Mouse (Mus musculus): ENCODE measurements at regions not wholly inside any gene's neighbourhood (a gene's known extent, or its start where the extent isn't known, plus 50 kb on each side); places are given as distances from the start of the nearest gene placed in this dataset.

GRCm38 (mm10) chr16:49278478-49278877, 221.2 kb downstream of the Myh15 start:
- peak; percentile 55 to 64 for DNase-seq (ENCODE audit: low spot score in 2 of 2)

GRCm38 (mm10) chr16:49288096-49288714, 230.9 kb downstream of the Myh15 start:
- DNase-seq (ENCODE audit: low spot score in 2 of 2), result peak in 1 of 2 experiments; percentile 36

GRCm38 (mm10) chr16:49289200-49290079, 232.2 kb downstream of the Myh15 start:
- DNase-seq (ENCODE audit: low spot score in 2 of 2), result peak; percentile 79

- no peak for DNase-seq (ENCODE audit: low spot score in 2 of 2)
These were observed 246.5 kb downstream of the Myh15 start for GRCm38 (mm10) chr16:49303612-49304307.

GRCm38 (mm10) chr16:49304354-49304753, 247.1 kb downstream of the Myh15 start:
- DNase-seq (ENCODE audit: low spot score in 2 of 2), result no peak

GRCm38 (mm10) chr16:49317061-49317460, 259.8 kb downstream of the Myh15 start:
- peak; percentile 11 to 28 for DNase-seq (ENCODE audit: low spot score in 2 of 2)

- no peak for DNase-seq (ENCODE audit: low spot score in 2 of 2)
These were observed 261.9 kb downstream of the Myh15 start for GRCm38 (mm10) chr16:49319047-49319678.

GRCm38 (mm10) chr16:49319774-49320173, 262.5 kb downstream of the Myh15 start:
- no peak for DNase-seq (ENCODE audit: low spot score in 2 of 2)

GRCm38 (mm10) chr16:49321951-49322350, 264.7 kb downstream of the Myh15 start:
- no peak for DNase-seq (ENCODE audit: low spot score in 2 of 2)

- no peak for DNase-seq (ENCODE audit: low spot score in 2 of 2)
These were observed 273.6 kb downstream of the Myh15 start for GRCm38 (mm10) chr16:49330725-49331386.

- peak in 1 of 2 experiments; percentile 11 for DNase-seq (ENCODE audit: low spot score in 2 of 2)
These were observed 274.9 kb downstream of the Myh15 start for GRCm38 (mm10) chr16:49332107-49332722.

GRCm38 (mm10) chr16:49335916-49336315, 278.6 kb downstream of the Myh15 start:
- peak in 1 of 2 experiments; percentile 10 for DNase-seq (ENCODE audit: low spot score in 2 of 2)

- DNase-seq (ENCODE audit: low spot score in 2 of 2), result no peak
These were observed 280.7 kb downstream of the Myh15 start for GRCm38 (mm10) chr16:49337948-49338347.

- no peak for DNase-seq (ENCODE audit: low spot score in 2 of 2)
These were observed 301.1 kb downstream of the Myh15 start for GRCm38 (mm10) chr16:49358404-49358803.

- DNase-seq (ENCODE audit: low spot score in 2 of 2), result no peak
These were observed 304.4 kb downstream of the Myh15 start for GRCm38 (mm10) chr16:49361731-49362130.

- no peak for DNase-seq (ENCODE audit: low spot score in 2 of 2)
These were observed 312.2 kb downstream of the Myh15 start for GRCm38 (mm10) chr16:49369450-49369849.

GRCm38 (mm10) chr16:49375108-49375507, 317.8 kb downstream of the Myh15 start:
- DNase-seq (ENCODE audit: low spot score in 2 of 2), result no peak

- DNase-seq (ENCODE audit: low spot score in 2 of 2), result no peak
These were observed 320.0 kb upstream of the Ift57 start for GRCm38 (mm10) chr16:49378917-49379473.

- DNase-seq (ENCODE audit: low spot score in 2 of 2), result no peak
These were observed 310.9 kb upstream of the Ift57 start for GRCm38 (mm10) chr16:49388135-49388534.

- no peak for DNase-seq (ENCODE audit: low spot score in 2 of 2)
These were observed 290.9 kb upstream of the Ift57 start for GRCm38 (mm10) chr16:49407956-49408795.
